Mouse (Mus musculus) brown adipose tissue, adult 24 weeks (tissue): ENCODE results near the gene Pnpla3. TPM values are rescaled to one million over a fixed set of nuclear protein-coding genes. Genes with fewer than 3 reads are reported as not detected.
"Not testable (repeated sequence)": the region's sequence is repeated elsewhere in the genome, so short reads cannot be mapped to it uniquely, and the experiment has no call there.

Experiments
- H3K27ac ChIP-seq: fragments of 200-500 bp; replicated peaks from 2 replicates; pipeline ENCODE4 v1.5.1; 2012; ENCODE audit warnings: low read depth, mild to moderate bottlenecking, low read length
- H3K4me1 ChIP-seq: fragments of 200-500 bp; 2 replicates; pipeline ENCODE4 v1.6.1; 2012; ENCODE audit warnings: low read length, mixed read lengths; ENCODE audit not compliant: control insufficient read depth, insufficient read depth, insufficient read length
- H3K4me3 ChIP-seq: fragments of 200-500 bp; 2 replicates; pipeline ENCODE4 v1.5.1; 2012; ENCODE audit warnings: low read depth, mild to moderate bottlenecking, low read length, moderate library complexity; ENCODE audit not compliant: insufficient read depth
- polyA plus RNA-seq: library from polyadenylated mRNA; stranded (reverse); fragments of >200 nt; gene quantifications from 2 replicates; pipeline ENCODE4 v1.2.4, GENCODE M21; 2012; ENCODE audit not compliant: missing spikeins, insufficient read depth, insufficient read length

Pnpla3 gene
- polyA plus RNA-seq, 1 experiment = 506 TPM

DNA sequence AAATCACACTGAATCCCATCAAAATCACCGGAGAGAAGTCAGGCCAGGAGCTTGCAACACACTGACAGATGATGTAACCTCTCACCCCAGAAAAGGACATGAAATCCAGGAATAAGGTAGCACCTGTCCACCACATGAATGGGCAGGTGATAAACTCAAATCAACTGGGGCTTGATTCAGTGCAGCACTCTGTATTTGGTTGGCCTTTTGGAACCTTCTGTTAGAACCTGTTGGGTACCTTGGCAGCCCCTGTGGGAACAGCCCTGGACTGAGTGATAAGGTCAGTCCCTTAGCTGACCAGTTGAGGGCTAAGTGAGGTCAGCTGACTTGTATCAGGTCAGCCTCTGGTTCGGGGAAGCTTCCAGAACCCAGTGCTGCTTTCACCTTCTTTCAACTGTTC lies 11.5 kb upstream of the Pnpla3 start:
- no peak overlapping the region for H3K4me3 ChIP-seq
- H3K4me1 ChIP-seq = no peaks in the 10 kb centered on the region
- H3K27ac ChIP-seq = no peak overlapping the region

DNA sequence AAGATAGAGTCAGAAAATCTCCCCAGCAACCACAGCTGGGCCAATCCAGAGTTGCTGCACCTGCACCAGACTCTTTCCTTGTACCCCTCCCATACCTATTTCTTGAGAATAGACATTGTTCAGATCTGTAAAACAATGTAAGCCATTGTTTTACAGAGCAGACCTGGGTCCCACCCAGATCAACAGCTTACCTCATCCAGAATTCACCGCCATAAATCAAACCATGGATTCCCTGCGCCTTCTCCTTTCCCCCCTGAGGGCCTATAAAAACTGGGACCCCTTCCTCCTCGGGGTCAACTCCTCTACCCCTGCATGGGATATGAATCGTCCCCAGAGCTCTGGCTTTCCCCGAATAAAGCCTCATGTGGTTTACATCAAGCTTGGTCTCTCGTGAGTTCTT lies 10.1 kb upstream of the Pnpla3 start:
- not testable (repeated sequence) for H3K4me3 ChIP-seq, H3K4me1 ChIP-seq, H3K27ac ChIP-seq

DNA sequence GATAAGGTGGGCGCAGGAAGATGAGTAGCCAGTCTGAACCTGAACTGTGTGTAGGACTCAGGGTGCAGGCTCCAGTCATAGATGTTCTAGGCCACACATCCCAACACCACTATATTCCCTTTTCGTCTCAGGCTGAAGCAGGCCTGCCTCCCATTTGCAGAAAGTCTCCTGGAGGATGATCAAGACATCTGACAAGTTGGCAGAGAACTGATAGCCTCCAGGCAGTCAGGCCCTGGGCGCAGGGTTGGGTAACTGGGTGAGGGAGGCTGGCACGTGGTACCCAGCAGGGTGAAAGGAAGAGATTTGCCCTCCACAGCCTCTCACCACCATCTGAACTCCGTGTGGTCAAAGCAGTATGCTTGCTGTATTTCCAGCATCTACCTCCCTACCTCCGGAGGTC lies 5.8 kb upstream of the Pnpla3 start:
- H3K4me1 ChIP-seq = no peaks in the 10 kb centered on the region; the same call in 1 of the 2 replicates
- no peak overlapping the region for H3K4me3 ChIP-seq
- peak overlapping the region; percentile 42 for H3K27ac ChIP-seq

DNA sequence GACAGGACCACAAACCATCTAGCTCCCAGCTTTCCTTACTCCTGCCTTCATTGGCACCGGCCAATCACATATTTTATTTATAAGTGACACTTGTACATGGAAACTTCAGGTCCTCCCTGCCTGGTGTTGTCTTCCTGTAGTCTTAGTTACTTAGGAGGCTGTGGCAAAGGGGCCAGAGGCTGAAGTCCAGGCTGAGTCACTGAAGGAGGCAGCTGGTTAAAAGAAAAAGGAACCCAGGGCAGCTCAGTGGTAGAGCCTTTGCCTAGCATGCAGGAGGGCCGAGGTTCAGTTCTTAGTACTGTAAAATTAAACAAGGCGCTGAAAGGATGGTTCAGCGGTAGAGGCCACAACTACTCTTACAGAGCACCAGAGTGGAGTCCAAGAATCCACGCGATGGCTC lies 819 bp upstream of the Pnpla3 start:
- no peak overlapping the region for H3K4me3 ChIP-seq
- H3K27ac ChIP-seq = no peak overlapping the region
- no peaks in the 10 kb centered on the region; the same call in 1 of the 2 replicates for H3K4me1 ChIP-seq

DNA sequence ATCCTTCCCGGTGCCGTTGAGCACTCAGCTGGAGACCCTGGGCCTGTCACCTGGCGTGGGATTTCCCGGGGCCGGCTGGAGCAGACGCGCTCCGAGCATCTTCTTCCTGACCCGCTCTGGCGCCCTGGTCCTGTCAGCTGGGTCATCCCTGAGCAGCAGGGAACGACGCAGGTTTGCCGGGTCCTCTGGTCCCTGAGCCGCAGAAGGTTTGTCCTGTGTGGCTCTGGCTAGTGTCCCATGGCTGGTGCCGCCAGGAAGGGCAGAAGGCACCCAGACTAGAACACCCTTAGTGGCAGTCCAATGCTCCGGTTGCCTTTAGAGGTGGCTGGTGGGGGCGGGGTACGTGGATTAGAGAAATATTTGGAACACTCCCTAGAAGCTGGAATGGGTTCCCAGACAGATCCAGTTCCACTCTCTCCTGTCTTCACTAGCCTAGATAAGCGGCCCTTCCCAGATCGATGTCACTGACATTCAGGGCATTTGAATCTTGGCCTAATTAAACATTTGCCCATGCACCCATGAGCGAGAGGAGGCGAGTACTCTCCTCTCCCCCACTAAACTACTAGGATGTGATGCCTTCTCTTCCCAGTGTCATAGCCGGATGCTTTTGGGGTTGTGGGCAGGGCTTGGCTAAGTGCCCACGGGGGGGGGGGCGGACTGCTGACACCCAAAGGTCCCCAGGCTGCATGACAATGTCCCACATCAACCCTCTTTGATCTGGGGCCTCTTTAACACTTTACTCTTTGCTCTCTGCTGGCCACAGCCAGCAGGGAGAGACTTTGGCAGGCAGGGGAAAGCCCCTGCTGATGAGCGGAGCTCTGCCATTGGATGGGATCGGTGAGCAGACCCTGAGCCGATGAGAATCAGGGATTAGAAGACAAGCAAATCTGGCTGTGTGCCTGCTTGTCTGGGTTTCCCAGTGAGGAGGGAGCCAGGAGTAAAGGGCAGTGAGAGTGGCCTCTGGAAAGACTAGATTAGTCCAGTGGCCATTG lies 829 bp downstream of the Pnpla3 start:
- Histone ChIP-seq H3K4me3 (peak overlapping the region; percentile 74), H3K27ac (peak overlapping the region; percentile 67), H3K4me1 (no peaks in the 10 kb centered on the region)

DNA sequence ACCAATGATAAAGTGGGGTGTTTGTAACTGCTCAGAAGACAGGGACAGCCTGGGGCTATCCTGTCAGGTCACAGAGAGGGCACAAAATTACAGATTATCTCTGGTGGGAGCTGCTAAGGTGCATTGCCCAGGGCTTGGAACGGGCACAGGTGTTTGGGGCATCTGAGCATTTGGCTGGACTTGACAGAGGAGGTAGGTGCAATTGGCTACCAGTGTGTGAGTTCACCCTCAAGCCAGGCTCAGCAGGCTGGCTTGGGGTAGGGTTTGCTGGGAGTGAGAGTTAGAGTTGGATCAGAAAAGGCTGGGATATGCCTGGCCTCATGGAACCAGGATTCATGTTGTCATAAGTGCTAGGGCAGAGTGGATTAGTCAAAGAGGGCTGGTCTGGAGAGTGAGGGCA lies 1.9 kb downstream of the Pnpla3 start:
- peak overlapping the region; percentile 74 for H3K4me3 ChIP-seq
- peak overlapping the region; percentile 67 for H3K27ac ChIP-seq
- no peaks in the 10 kb centered on the region; the same call in 1 of the 2 replicates for H3K4me1 ChIP-seq

DNA sequence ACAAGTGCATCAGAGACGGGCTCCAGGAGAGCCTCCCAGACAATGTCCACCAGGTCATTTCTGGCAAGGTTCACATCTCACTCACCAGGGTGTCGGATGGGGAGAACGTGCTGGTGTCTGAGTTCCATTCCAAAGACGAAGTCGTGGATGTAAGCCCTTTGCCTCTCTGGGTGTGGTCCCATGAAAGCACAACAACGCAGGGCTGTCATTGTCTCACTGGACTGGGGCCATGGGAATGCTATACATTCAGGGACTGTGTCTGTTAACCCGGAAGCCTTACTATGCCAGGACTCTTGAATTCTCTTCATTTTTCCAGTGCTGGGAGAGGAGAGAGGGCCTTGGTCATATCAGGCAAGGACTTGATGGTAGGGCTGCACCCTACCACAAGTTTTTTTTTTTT lies 3.5 kb downstream of the Pnpla3 start:
- Histone ChIP-seq H3K27ac (no peak overlapping the region), H3K4me1 (no peaks in the 10 kb centered on the region; the same call in 1 of the 2 replicates), H3K4me3 (0 out of 2 replicates have a peak overlapping the region, but pooled peaks have one; percentile 7)

DNA sequence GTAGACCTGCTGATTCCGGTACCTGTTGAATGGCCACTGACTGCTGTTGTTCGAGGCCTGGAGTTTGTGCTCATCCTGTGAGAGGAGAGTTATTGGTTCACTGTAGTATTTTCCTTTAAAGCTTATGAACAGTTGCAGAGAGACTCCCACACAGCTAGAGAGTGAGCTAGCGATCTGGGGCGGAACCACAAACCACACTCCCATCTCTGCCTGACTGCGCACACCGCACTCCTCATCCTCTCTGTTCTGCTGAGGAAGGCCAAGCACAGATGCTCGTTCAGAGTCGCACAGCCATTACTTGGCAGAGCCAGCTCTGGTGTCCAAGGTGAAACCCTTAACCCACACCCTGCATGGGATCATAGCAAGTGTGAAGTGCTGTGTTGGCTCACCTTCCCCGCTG lies 11.1 kb downstream of the Pnpla3 start:
- Histone ChIP-seq H3K4me1 (peaks cover 4% of the 10 kb centered on the region), H3K4me3 (no peak overlapping the region), H3K27ac (no peak overlapping the region)

DNA sequence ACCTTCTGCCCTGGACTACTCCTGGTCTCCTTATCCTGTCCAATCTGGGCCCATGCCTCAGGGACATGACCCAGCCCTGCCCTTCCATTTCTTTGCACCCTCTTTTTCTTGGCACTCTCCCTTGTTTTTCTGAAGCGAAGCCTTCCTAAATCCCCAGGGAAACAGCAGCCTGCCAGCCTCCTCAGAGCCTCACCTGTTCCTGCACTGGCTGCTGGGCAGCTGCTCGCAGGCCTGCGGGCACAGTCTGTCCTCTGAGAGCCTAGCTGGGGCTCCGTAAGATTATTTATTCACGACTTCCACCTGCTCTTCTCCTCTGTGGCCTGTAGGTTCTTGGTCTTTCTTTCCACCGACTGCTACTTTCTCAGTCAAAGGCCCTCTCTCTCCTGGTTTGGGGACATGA lies 14.4 kb downstream of the Pnpla3 start:
- H3K4me3 ChIP-seq = no peak overlapping the region
- peaks cover 15% of the 10 kb centered on the region for H3K4me1 ChIP-seq
- H3K27ac ChIP-seq = no peak overlapping the region

DNA sequence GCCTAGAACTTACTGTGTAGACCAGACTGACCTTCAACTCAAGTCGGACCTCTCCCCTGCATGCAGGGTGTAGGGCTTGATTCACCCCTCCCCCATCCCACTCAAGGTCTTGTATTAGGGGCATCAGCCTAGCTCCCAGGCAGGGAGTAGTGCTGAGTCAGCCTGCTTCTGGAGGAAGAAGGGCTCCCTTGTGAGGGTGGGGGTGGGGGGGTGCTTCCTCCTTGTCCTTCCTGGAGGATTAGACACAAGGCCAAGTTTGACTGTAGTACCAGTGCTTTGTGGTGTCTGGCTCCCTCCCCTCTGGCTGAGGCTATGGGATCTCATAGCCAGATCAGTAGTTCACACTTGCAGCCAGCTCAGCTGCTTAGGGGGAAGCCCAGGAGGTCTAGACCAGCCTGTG lies 16.3 kb downstream of the Pnpla3 start:
- H3K27ac ChIP-seq = peak overlapping the region; percentile 62
- H3K4me1 ChIP-seq = peaks cover 15% of the 10 kb centered on the region
- no peak overlapping the region for H3K4me3 ChIP-seq

DNA sequence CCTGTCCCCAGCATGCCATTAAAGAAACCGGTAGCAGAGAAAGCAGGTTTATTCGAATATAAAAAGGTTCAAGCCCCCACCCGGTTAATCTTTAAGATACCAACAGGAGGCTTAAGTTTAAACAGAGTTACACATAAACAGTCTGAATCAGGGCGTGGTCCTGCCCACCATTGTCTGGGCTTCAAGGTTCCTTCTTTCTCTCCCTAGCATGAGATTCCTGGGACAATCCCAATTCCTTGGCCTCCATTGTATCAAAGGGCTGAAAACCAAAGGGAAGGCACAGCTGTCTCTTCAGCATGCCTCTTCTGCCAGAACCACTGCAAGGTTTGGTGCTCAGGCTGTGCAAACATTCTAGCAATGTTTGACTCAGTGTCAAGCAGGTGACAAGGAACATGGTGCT lies 18.6 kb downstream of the Pnpla3 start:
- H3K4me1 ChIP-seq = peaks cover 15% of the 10 kb centered on the region
- no peak overlapping the region for H3K4me3 ChIP-seq
- no peak overlapping the region for H3K27ac ChIP-seq

DNA sequence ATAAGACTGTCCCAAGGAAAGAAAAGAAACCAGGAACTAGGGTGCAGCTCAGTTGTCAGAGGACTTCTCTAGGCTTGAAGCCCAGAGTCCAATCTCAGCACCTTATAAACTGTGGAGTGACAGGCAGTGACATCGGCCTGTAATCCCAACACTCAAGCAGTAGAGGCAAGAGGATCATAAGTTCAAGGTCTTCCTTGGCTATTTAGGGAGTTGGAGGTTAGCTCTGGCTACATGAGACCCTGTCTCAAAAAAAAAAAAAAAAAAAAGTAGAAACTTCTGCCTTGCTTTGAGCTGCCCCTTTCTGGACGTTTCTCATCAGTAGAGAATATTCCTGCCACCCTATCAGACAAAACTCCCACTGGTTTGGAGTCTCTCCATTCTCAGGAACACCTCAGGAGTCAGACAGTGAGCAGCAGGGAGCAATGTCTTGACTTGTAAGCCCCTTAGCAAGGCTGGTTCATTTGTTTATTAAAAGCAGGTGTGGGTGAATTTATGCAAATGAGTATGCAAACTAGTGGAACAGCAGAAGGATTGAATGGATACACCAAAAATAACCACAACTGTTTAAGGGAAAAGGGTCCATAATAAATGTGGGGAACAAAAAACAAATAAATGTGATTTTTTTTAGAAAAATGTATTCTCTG lies 21.4 kb downstream of the Pnpla3 start:
- peaks cover 17% of the 10 kb centered on the region for H3K4me1 ChIP-seq
- no peak overlapping the region for H3K27ac ChIP-seq
- H3K4me3 ChIP-seq = no peak overlapping the region

DNA sequence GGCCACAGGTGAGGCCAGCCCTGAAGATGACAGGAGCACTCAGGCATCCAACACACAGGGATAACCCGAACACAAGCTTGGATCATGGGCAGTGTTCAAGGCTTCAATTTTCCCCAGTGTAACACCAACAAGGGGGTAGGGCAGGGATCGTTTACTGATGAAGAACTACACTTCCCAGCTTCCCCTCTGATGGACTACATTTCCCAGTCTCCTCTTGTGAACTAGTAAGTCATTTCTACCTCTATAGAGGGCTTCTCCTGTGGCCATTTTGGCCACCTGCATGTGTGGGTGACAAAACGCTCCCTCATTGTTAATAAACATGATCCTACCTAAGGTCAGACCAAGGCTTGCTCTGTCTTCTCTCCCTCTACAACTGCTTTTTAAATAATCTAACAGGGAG lies 22.2 kb downstream of the Pnpla3 start:
- Histone ChIP-seq H3K27ac (0 out of 2 replicates have a peak overlapping the region, but pooled peaks have one; percentile 14), H3K4me3 (no peak overlapping the region), H3K4me1 (peaks cover 16% of the 10 kb centered on the region)

DNA sequence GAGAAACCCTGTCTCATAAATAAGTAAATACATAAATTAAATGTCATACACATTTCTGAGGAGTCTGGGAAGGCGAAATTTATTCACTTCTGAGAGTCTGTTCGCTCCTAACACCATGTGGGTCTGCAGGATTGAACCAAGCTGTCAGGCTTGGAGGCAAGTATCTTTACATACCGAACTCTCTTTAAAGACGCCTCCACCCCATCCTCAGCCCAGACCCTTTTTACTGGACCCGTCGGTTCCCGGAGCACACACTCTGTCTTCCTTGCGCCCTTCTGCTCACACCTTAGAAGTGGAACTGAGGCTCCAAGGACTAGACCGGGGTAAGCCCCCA lies 24.1 kb downstream of the Pnpla3 start:
- Histone ChIP-seq H3K27ac (peak overlapping the region; percentile 77), H3K4me3 (peak overlapping the region; percentile 95), H3K4me1 (peaks cover 21% of the 10 kb centered on the region)

DNA sequence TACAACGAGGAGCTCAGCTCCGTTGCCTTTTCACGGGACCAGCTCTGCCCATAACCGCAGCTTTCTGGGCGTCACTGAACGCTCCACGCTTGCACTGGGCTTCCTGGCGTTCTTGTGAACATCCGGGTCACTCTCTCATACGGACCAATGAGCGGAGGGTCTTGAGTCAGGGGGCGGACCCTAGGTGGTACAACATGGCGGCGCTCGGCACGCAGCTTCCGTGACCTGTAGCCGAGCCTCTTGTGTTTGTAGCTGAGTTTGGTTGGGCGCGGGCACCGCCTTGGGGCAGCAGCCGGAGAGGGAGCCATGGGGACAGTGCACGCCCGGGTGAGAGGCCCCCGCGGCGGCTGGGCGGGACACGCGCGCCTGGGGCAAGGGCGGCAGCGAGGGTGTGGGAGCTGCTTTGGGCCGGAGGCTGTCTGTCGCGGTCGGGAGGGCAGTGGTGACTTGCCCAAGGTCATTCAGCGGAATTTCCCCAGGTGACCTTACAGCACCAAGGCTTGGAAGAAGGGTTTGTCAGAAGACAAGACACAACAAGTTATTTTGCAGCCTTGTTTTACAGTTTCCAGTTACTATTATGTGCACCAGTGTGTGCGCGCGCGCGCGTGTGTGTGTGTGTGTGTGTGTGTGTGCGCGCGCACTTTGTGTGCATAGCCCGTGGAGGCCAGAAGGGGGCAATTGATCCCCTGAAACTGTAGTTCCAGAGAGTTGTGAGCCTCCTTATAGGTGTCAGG lies 24.6 kb downstream of the Pnpla3 start, which contains the start of gene Samm50:
TSS of gene Samm50 (plus strand) at position 184 of the 734 bp plus-strand sequence.
- peaks cover 21% of the 10 kb centered on the region for H3K4me1 ChIP-seq
- peak within 1 kb of the TSS; percentile 95 for H3K4me3 ChIP-seq
- H3K27ac ChIP-seq = peak within 1 kb of the TSS; percentile 95
